Mouse (Mus musculus) stomach, embryonic 14.5 days (tissue): ENCODE measurements around the gene Nexn. TPM values are rescaled to one million over a fixed set of nuclear protein-coding genes. Genes with fewer than 3 reads are reported as not detected.

Experiments
- ATAC-seq: fragments of 200-750 bp; cut with Nextera tagmentation; 2 replicates; pipeline ENCODE4 v1.8.0; 2017; ENCODE audit warnings: low read depth, moderate TSS enrichment; ENCODE audit not compliant: insufficient number of reproducible peaks, insufficient read depth, low FRiP score
- H3K27ac ChIP-seq: fragments of 300-500 bp; sonication (generic); 2 replicates; pipeline ENCODE4 v1.5.1; 2014; ENCODE audit warnings: mild to moderate bottlenecking, low read length, moderate library complexity, mixed read lengths
- H3K27me3 ChIP-seq: fragments of 300-500 bp; sonication (generic); 2 replicates; pipeline ENCODE4 v1.6.1; 2014; ENCODE audit warnings: low read length, control low read depth, mixed read lengths; ENCODE audit not compliant: control insufficient read depth, insufficient read depth
- H3K36me3 ChIP-seq: fragments of 300-500 bp; sonication (generic); 2 replicates; pipeline ENCODE4 v1.6.1; 2014; ENCODE audit warnings: mild to moderate bottlenecking, control low read depth, low read length, moderate library complexity, mixed read lengths; ENCODE audit not compliant: control insufficient read depth, insufficient read depth
- H3K4me1 ChIP-seq: fragments of 300-500 bp; sonication (generic); 2 replicates; pipeline ENCODE4 v1.6.1; 2014; ENCODE audit warnings: low read length, control low read depth, mixed read lengths; ENCODE audit not compliant: control insufficient read depth, insufficient read depth
- H3K4me2 ChIP-seq: fragments of 300-500 bp; sonication (generic); replicated peaks from 2 replicates; pipeline ENCODE4 v1.6.1; 2014; ENCODE audit warnings: low read depth, low read length, control low read depth
- H3K4me3 ChIP-seq: fragments of 300-500 bp; sonication (generic); 2 replicates; pipeline ENCODE4 v1.5.1; 2014; ENCODE audit warnings: low read depth, low read length, control low read depth
- H3K9ac ChIP-seq: fragments of 300-500 bp; sonication (generic); replicated peaks from 2 replicates; pipeline ENCODE4 v1.6.1; 2014; ENCODE audit warnings: low read depth, mild to moderate bottlenecking, control low read depth, low read length, moderate library complexity, mixed read lengths
- H3K9me3 ChIP-seq: fragments of 300-500 bp; sonication (generic); 2 replicates; pipeline ENCODE4 v1.6.1; 2016; ENCODE audit warnings: low read depth, low read length, control low read depth; ENCODE audit not compliant: control insufficient read depth
- WGBS: fragments of 180-500 bp; shearing (Covaris S2); extraction: QIAGEN DNeasy Blood & Tissue Kit; methylation state at CpG from one replicate; pipeline ENCODE4 v1.1.7; 2014; 5-methylcytosine and 5-hydroxymethylcytosine counted together
- polyA plus RNA-seq: library from polyadenylated mRNA; unstranded; fragments of >200 nt; fragmentation: Nextera tagmentation; extraction: Ambion mirVana; gene quantifications from 2 replicates; pipeline ENCODE4 v1.2.1, GENCODE M21; 2014

Gene Nexn
- polyA plus RNA-seq, 1 experiment from 2014 or later: 47.8 TPM

DNA sequence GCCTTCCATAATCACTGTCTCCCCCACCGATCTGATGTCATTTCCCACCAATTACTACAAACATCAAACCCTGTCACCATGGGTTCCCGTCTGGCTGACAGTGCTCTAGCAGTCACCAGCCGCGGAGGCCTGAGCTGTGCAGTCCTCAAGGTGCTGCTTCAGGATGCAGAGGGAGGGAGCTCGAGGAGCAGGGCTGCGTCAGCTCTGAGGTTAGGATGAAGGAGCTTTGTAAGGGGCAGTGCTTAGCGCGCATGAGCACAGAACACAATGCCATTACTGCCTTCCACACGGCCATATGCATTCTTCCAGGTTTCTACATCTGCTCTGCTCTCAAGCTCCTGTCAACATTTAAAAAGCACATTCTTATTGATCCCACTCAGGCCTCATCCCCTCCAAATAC, 36.8 kb upstream of the Nexn start:
- no peak overlapping the region for H3K9ac ChIP-seq
- H3K27me3 ChIP-seq: no peaks in the 10 kb centered on the region
- H3K4me3 ChIP-seq: no peak overlapping the region
- H3K36me3 ChIP-seq: no peaks in the 10 kb centered on the region
- 53% methylated on average over 9 of the region's 9 CpGs for WGBS
- H3K4me2 ChIP-seq: no peak overlapping the region
- H3K9me3 ChIP-seq: no peaks in the 10 kb centered on the region
- no peak overlapping the region for H3K27ac ChIP-seq
- ATAC-seq: no peak
- peaks cover 13% of the 10 kb centered on the region for H3K4me1 ChIP-seq

- Histone ChIP-seq H3K4me3 (no peak overlapping the region), H3K27me3 (no peaks in the 10 kb centered on the region), H3K36me3 (peaks cover 8% of the 10 kb centered on the region; the same call in 1 of the 2 replicates), H3K27ac (no peak overlapping the region), H3K9me3 (no peaks in the 10 kb centered on the region), H3K4me2 (no peak overlapping the region), H3K9ac (no peak overlapping the region), H3K4me1 (peaks cover 13% of the 10 kb centered on the region)
- ATAC-seq: no peak
- WGBS: 85% methylated on average over 14 of the region's 14 CpGs
Observed at GRCm38 (mm10) chr3:152300376-152301337, 34.5 kb upstream of the Nexn start.

DNA sequence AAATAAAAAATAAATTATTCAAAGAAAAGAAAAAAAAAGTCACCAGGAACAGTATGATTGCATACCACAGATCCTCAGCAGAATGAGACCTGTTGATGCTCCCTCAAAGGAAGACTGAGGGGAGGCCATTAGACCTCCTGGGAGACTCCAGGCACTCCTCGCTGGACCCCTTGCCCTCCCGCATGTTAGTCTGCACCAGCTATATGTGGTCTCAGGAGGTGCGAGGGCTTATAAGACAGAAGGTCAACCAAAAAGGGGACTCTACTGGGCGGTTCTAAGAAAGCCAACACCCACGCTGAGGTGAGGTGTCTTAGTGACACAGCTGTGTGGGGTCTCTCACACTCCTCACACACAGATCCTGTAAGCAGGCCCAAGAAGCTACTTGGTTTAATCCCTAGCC, 29.7 kb upstream of the Nexn start:
- WGBS: 93% methylated on average over 5 of the region's 5 CpGs
- ATAC-seq: no peak
- H3K36me3 ChIP-seq: peaks cover 13% of the 10 kb centered on the region; the same call in 1 of the 2 replicates

DNA sequence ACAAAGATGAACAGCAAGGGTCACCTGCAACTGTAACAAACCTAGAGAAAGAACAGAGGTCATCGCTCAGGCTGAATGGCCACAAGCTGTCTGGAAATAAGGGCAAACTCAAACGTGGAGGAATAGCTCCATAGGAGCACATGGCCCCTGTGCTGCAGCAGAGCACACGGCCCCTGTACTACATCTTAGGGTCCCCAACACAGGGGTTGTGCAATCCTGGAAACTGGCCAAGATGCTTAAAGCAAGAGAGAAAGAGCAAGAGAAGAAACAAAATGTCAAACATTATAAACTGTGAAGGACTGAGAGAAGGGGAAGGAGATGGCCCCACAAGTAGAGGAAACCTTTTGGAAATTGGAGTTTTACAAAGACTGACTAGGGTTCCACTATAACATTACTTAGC, 28.2 kb upstream of the Nexn start:
- H3K9me3 ChIP-seq: no peaks in the 10 kb centered on the region
- H3K27me3 ChIP-seq: no peaks in the 10 kb centered on the region
- no peak overlapping the region for H3K27ac ChIP-seq
- ATAC-seq: no peak
- no peak overlapping the region for H3K4me3 ChIP-seq
- H3K4me1 ChIP-seq: peaks cover 7% of the 10 kb centered on the region; the same call in 1 of the 2 replicates
- WGBS: 60% methylated on average over 3 of the region's 3 CpGs
- H3K9ac ChIP-seq: no peak overlapping the region
- peaks cover 21% of the 10 kb centered on the region; the same call in 1 of the 2 replicates for H3K36me3 ChIP-seq
- no peak overlapping the region for H3K4me2 ChIP-seq

More for the DNA sequence above, 29.7 kb upstream of the Nexn start:
- Histone ChIP-seq H3K4me3 (no peak overlapping the region), H3K9me3 (no peaks in the 10 kb centered on the region), H3K27me3 (no peaks in the 10 kb centered on the region), H3K4me1 (peaks cover 7% of the 10 kb centered on the region; the same call in 1 of the 2 replicates), H3K4me2 (no peak overlapping the region), H3K27ac (no peak overlapping the region), H3K9ac (no peak overlapping the region)

- Histone ChIP-seq H3K4me3 (no peak overlapping the region), H3K27me3 (no peaks in the 10 kb centered on the region), H3K9me3 (no peaks in the 10 kb centered on the region), H3K9ac (no peak overlapping the region), H3K36me3 (peaks cover 21% of the 10 kb centered on the region; the same call in 1 of the 2 replicates), H3K4me2 (no peak overlapping the region), H3K27ac (no peak overlapping the region), H3K4me1 (peaks cover 7% of the 10 kb centered on the region; the same call in 1 of the 2 replicates)
- no peak for ATAC-seq
- WGBS: 61% methylated on average over 13 of the region's 13 CpGs
Observed at GRCm38 (mm10) chr3:152293530-152294181, 27.5 kb upstream of the Nexn start.

DNA sequence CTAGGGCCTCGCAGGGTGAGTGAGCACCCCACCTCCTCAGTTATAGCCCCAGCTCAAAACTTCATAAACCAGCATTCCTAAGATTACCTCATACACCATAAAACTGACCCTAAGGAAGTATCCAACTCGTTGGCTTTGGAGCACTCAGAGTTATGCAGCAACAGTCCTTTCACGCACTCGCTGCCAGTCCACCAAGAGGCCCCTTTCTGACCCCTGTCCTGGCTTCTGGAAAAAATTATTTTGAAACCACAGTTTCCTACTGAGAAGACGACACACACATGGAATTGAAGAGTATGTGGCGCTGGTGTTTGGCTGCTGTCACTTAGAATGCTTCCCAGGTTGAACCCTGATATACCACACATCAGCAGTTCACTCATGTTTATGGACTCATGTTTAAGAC, 25.7 kb upstream of the Nexn start:
- H3K4me1 ChIP-seq: peaks cover 7% of the 10 kb centered on the region; the same call in 1 of the 2 replicates
- H3K9ac ChIP-seq: no peak overlapping the region
- no peaks in the 10 kb centered on the region for H3K9me3 ChIP-seq
- H3K36me3 ChIP-seq: peaks cover 19% of the 10 kb centered on the region; the same call in 1 of the 2 replicates
- 78% methylated on average over 6 of the region's 6 CpGs for WGBS
- no peaks in the 10 kb centered on the region for H3K27me3 ChIP-seq
- H3K27ac ChIP-seq: no peak overlapping the region
- ATAC-seq: no peak
- no peak overlapping the region for H3K4me2 ChIP-seq
- no peak overlapping the region for H3K4me3 ChIP-seq

- Histone ChIP-seq H3K27me3 (no peaks in the 10 kb centered on the region), H3K27ac (no peak overlapping the region), H3K9me3 (no peaks in the 10 kb centered on the region), H3K36me3 (peaks cover 13% of the 10 kb centered on the region; the same call in 1 of the 2 replicates), H3K9ac (no peak overlapping the region), H3K4me1 (peaks cover 7% of the 10 kb centered on the region; the same call in 1 of the 2 replicates), H3K4me3 (no peak overlapping the region), H3K4me2 (no peak overlapping the region)
- ATAC-seq: no peak
- WGBS: 93% methylated on average over 17 of the region's 17 CpGs
Observed at GRCm38 (mm10) chr3:152290175-152290798, 24.1 kb upstream of the Nexn start.

- no peaks in the 10 kb centered on the region for H3K4me1 ChIP-seq
- no peaks in the 10 kb centered on the region for H3K9me3 ChIP-seq
- H3K27ac ChIP-seq: no peak overlapping the region
- ATAC-seq: no peak
- H3K4me3 ChIP-seq: no peak overlapping the region
- H3K9ac ChIP-seq: no peak overlapping the region
- H3K36me3 ChIP-seq: peaks cover 17% of the 10 kb centered on the region; the same call in 1 of the 2 replicates
- H3K4me2 ChIP-seq: no peak overlapping the region
- H3K27me3 ChIP-seq: no peaks in the 10 kb centered on the region
- 89% methylated on average over 4 of the region's 4 CpGs for WGBS
Observed at GRCm38 (mm10) chr3:152288740-152289139, 22.6 kb upstream of the Nexn start.
